Mouse (Mus musculus) C2C12 (cell line): ENCODE results near the gene Galntl6. TPM values are rescaled to one million over a fixed set of nuclear protein-coding genes. Genes with fewer than 3 reads are reported as not detected.

ENCODE experiments used
- H3K27me3 ChIP-seq: one replicate; pipeline ENCODE4 v1.6.1; 2011; ENCODE audit not compliant: control insufficient read depth, insufficient read depth, insufficient read length
- H3K36me3 ChIP-seq: one replicate; pipeline ENCODE4 v1.6.1; 2011; ENCODE audit not compliant: control insufficient read depth, insufficient read depth
- H3K4me3 ChIP-seq: one replicate; pipeline ENCODE4 v1.5.1; 2011; ENCODE audit warnings: mild to moderate bottlenecking, control low read depth; ENCODE audit not compliant: poor library complexity, insufficient read depth, severe bottlenecking
- H3K79me2 ChIP-seq: one replicate; pipeline ENCODE4 v1.6.1; 2011; ENCODE audit not compliant: control insufficient read depth, insufficient read depth
- H3K79me3 ChIP-seq: one replicate; pipeline ENCODE4 v1.6.1; 2011; ENCODE audit warnings: low read depth, control low read depth
- H3ac ChIP-seq: one replicate; pipeline ENCODE3; 2011; ENCODE audit warnings: low read depth; ENCODE audit not compliant: control insufficient read depth, insufficient read length
- CEBPB ChIP-seq: IDR thresholded peaks from one replicate; pipeline ENCODE4 v1.6.1; 2011; ENCODE audit warnings: low read depth, mild to moderate bottlenecking, control low read depth, moderate library complexity
- CTCF ChIP-seq: IDR thresholded peaks from one replicate; pipeline ENCODE4 v1.5.1; 2011; ENCODE audit not compliant: control insufficient read depth, insufficient read depth, insufficient read length
- FOSL1 ChIP-seq: IDR thresholded peaks from one replicate; pipeline ENCODE4 v1.8.0; 2011; ENCODE audit warnings: mild to moderate bottlenecking, low read length; ENCODE audit not compliant: poor library complexity, insufficient read depth, severe bottlenecking
- MAX ChIP-seq: IDR thresholded peaks from one replicate; pipeline ENCODE4 v1.6.1; 2011; ENCODE audit warnings: mild to moderate bottlenecking, control low read depth
- MYOD1 ChIP-seq: IDR thresholded peaks from one replicate; pipeline ENCODE4 v1.6.1; 2011; ENCODE audit warnings: low read depth; ENCODE audit not compliant: control insufficient read depth, insufficient read length
- MYOG ChIP-seq: IDR thresholded peaks from one replicate; pipeline ENCODE4 v1.6.1; 2011; ENCODE audit not compliant: control insufficient read depth, insufficient read length; ENCODE audit errors: extremely low read depth
- USF1 ChIP-seq: IDR thresholded peaks from one replicate; pipeline ENCODE4 v1.6.1; 2011; ENCODE audit warnings: low read depth, mild to moderate bottlenecking, control low read depth, moderate library complexity
- polyA plus RNA-seq: library from polyadenylated mRNA; unstranded; fragments of >200 nt; fragmentation: generic; extraction: Trizol; gene quantifications from one replicate; pipeline ENCODE4 v1.2.1, GENCODE M21; 2012; ENCODE audit warnings: missing spikeins

Gene Galntl6
- polyA plus RNA-seq, 1 experiment, result not detected

DNA sequence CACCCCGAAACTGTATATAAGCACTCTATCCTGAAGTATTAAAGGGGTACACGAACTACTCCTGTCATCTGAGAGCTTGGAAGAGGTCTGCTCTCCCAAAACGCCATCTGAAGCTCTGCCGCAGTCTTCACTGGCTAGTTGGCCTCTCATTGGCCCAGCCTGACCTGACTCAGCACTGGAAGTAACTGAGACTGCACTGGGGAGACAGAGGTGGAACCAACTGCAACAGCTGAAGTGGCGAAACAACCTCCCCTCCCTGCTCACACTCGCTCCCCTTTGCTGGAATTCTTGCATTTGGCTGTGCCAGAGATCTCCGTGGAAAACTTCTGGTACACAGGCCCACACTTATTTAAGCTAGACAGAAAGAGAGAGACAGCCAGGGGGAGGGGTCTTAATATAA, 1089.3 kb downstream of the Galntl6 start:
- no peaks in the 10 kb centered on the region for H3K79me2 ChIP-seq
- H3ac ChIP-seq, result no peak overlapping the region
- no peak overlapping the region for H3K4me3 ChIP-seq
- no peaks in the 10 kb centered on the region for H3K36me3 ChIP-seq
- H3K27me3 ChIP-seq, result peaks cover 6% of the 10 kb centered on the region
- no peak for TF ChIP-seq USF1
- no peak for TF ChIP-seq MYOG
- no peak for TF ChIP-seq CEBPB
- H3K79me3 ChIP-seq, result no peaks in the 10 kb centered on the region

DNA sequence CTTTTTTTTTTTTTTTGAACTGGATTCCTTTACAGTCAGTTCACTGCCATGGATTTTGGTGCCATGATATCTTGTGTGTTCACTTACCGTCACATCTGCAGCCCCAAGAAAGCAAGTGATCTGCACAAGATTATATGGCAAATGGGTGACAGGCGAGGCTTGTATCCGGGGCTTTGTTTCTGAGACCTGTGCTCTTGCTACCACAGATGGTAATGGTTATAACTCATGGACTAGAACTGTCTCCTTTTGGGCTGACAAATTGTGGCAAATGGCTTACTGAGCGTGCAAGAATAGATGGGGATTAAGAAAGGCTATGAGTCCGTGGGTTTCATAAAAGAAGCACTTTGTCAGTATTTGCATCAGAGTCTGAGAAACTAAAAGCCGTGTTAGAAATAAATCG, 1096.4 kb downstream of the Galntl6 start:
- no peak for TF ChIP-seq USF1
- TF ChIP-seq MYOG, result no peak
- TF ChIP-seq CEBPB, result no peak
- TF ChIP-seq FOSL1, result no peak
- TF ChIP-seq MAX, result no peak
- no peak for TF ChIP-seq MYOD1
- no peak for TF ChIP-seq CTCF
- H3K79me3 ChIP-seq, result no peaks in the 10 kb centered on the region
- no peak overlapping the region for H3K4me3 ChIP-seq
- no peaks in the 10 kb centered on the region for H3K79me2 ChIP-seq
- H3K36me3 ChIP-seq, result no peaks in the 10 kb centered on the region
- no peak overlapping the region for H3ac ChIP-seq
- H3K27me3 ChIP-seq, result no peaks in the 10 kb centered on the region

DNA sequence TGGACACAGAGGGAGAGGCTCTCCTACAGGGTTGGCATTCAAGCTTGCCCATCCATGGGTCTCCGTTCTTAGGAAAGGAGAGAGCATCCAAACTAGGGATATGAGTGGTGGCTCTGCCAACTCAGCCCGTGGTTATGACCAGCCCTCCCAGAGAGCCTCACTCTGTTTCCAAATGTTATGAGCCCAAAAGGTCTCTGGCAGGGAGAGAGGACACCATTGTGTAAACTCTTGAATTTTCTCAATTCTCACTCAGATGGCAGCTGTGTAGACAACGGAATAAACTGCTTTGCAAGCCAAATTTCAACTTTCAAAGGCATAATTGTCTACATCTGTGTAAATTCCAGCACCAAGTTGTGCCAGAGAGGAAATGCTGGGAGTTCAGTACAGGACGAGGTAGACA, 1105.4 kb downstream of the Galntl6 start:
- H3K36me3 ChIP-seq, result no peaks in the 10 kb centered on the region

DNA sequence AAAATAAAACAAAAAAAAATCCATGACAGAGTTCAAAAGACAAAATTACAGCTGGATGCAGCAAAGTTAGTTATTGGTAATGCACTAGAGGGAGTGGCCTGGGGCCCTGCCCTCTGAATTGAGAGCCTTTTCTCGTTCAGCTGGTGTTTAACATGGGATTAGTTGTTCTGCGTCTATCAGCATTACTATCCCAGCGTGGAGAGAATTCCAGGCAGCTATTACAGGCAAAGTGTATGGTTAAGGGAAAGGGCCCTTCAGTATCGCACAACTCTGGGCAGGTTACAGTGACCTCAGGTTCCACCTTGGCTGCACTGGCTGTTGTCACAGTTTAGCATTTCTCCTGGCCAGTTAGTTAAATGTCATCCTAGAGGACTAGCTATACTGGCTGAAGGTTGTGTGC, 1107.3 kb downstream of the Galntl6 start:
- H3K79me3 ChIP-seq, result no peaks in the 10 kb centered on the region
- no peaks in the 10 kb centered on the region for H3K27me3 ChIP-seq
- H3K79me2 ChIP-seq, result no peaks in the 10 kb centered on the region
- no peak for TF ChIP-seq FOSL1
- no peak for TF ChIP-seq CTCF
- no peak for TF ChIP-seq USF1
- TF ChIP-seq CEBPB, result no peak
- no peak for TF ChIP-seq MAX
- no peak for TF ChIP-seq MYOD1
- TF ChIP-seq MYOG, result no peak
- H3ac ChIP-seq, result no peak overlapping the region
- no peaks in the 10 kb centered on the region for H3K36me3 ChIP-seq
- H3K4me3 ChIP-seq, result no peak overlapping the region

More for the DNA sequence above, 1105.4 kb downstream of the Galntl6 start:
- no peaks in the 10 kb centered on the region for H3K79me2 ChIP-seq
- H3K79me3 ChIP-seq, result no peaks in the 10 kb centered on the region
- no peak overlapping the region for H3ac ChIP-seq
- no peak overlapping the region for H3K4me3 ChIP-seq
- no peaks in the 10 kb centered on the region for H3K27me3 ChIP-seq
- TF ChIP-seq CEBPB, result no peak
- no peak for TF ChIP-seq MAX
- no peak for TF ChIP-seq FOSL1
- TF ChIP-seq MYOG, result no peak
- TF ChIP-seq USF1, result no peak
- no peak for TF ChIP-seq CTCF
- TF ChIP-seq MYOD1, result no peak

DNA sequence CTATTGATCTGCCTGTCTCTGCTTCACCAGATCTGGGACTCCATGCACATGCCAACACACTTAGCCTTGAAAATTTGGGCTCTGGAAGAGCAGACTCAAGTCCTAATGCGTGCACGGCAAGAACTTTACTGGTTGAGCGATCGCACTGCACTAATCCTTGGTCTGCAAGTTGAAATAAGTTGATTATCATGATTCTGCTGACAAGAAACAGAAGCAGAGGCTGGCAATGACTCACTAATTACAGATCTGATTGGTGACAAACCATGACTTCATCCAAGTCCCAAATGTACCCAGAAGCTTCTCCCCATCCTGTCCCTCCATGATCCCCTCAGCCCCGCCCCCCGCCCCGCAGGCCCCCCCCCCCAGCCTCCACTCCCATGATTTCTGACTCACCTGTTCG, 1108.6 kb downstream of the Galntl6 start:
- H3K79me3 ChIP-seq, result no peaks in the 10 kb centered on the region
- no peaks in the 10 kb centered on the region for H3K79me2 ChIP-seq
- H3K4me3 ChIP-seq, result no peak overlapping the region
- TF ChIP-seq CTCF (no peak), MAX (no peak), FOSL1 (no peak), MYOG (no peak), CEBPB (no peak), USF1 (no peak), MYOD1 (no peak)
- no peaks in the 10 kb centered on the region for H3K36me3 ChIP-seq
- no peak overlapping the region for H3ac ChIP-seq
- H3K27me3 ChIP-seq, result no peaks in the 10 kb centered on the region

DNA sequence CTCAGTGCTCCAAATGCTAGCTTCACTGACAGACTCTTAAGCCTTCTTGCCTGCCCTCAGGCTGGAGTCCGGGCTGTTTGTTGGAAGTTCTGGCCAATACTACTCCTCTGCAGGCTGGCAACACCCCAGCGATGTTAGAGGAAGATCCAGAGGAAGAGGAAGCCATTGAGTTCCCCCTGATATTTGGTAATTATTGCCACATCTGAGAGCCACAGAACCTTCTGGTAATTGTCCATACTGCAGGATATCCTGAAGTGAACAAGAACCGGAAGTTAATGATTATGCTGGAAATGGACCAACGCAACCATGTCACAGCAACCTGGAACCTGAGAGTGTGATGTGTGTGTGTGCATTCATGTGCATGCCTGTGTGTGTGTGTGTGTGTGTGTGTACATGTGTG, 1111.2 kb downstream of the Galntl6 start:
- TF ChIP-seq MYOD1, result no peak
- TF ChIP-seq CTCF, result no peak
- no peak for TF ChIP-seq MAX
- TF ChIP-seq FOSL1, result no peak
- TF ChIP-seq USF1, result no peak
- TF ChIP-seq MYOG, result no peak
- no peak for TF ChIP-seq CEBPB
- no peaks in the 10 kb centered on the region for H3K36me3 ChIP-seq
- no peak overlapping the region for H3ac ChIP-seq
- H3K27me3 ChIP-seq, result no peaks in the 10 kb centered on the region
- no peak overlapping the region for H3K4me3 ChIP-seq
- no peaks in the 10 kb centered on the region for H3K79me2 ChIP-seq
- no peaks in the 10 kb centered on the region for H3K79me3 ChIP-seq
